Mouse (Mus musculus): Measurements from ENCODE around the gene Rassf3. TPM values are rescaled to one million over a fixed set of nuclear protein-coding genes. Genes with fewer than 3 reads are reported as not detected.

Gene Rassf3
- polyA plus RNA-seq, 1 experiment from 2014 or later, result 4.6 TPM

DNA sequence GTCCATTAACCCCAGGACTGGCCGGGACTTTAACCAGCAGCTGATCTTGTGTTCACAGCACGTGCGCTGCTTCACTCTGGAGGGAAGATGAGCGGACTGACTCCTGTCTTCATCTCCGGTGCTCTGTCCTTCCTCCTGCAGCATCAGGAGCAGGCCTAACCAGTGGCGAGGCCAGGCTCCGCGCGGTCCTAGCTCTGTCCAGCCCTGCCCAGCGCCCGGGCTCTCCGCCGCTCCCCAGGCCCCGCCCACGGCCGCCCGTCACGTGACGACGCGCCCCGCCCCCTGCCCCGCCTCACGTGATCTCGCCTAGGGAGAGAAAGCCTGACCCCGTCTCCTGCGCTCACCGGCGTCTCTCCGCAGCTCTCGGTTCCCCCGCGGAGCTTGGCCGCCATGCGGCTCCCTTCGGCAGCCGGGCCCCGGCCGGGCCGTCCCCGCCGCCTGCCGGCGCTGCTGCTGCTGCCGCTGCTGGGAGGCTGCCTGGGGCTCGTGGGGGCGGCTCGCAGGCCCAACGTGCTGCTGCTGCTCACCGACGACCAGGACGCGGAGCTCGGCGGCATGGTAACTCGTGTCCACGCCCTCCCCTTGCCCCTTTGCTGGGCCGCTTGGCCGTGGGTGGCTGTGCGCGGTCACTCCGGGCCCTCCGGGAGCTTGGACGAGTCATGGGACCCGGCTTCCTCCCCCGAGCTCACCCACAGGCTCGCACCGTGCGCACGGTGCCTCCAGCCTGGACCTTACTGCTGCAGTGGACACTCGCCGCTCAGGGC is 111.2 kb downstream of the Rassf3 start, which contains the start of gene Gns:
TSS of gene Gns (plus strand) at position 290 of the 764 bp plus-strand sequence.
- no peaks in the 10 kb centered on the region for H3K27me3 ChIP-seq
- ATAC-seq, result peak; percentile 99
- H3K9me3 ChIP-seq, result no peaks in the 10 kb centered on the region
- peak within 1 kb of the TSS; percentile 93 for H3K4me3 ChIP-seq (replicated peaks)
- H3K4me2 ChIP-seq (replicated peaks), result peak within 1 kb of the TSS; percentile 84
- H3K9ac ChIP-seq (replicated peaks), result peak within 1 kb of the TSS; percentile 91
- peaks cover 21% of the 10 kb centered on the region for H3K4me1 ChIP-seq (replicated peaks)
- H3K27ac ChIP-seq, result peak within 1 kb of the TSS; percentile 80
- WGBS, result under 1% methylated on average over 68 of the region's 72 CpGs
- peaks cover 8% of the 10 kb centered on the region for H3K36me3 ChIP-seq

DNA sequence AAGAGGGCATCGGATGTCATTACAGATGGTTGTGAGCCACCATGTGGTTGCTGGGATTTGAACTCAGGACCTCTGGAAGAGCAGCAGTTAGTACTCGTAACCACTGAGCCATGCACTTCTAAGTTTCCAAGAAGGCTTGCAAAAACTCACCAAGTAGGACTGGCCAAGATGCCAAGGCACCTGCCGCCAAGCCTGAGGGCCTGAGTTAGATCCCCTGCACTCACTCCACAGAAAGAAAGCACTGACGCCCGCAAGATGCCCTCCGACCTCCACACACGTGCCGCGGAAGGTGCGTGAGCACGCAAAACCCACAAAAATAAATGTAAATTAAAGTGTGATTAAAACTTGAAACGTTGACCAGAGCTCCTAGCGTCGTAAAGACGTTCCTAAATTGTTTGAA is 111.8 kb downstream of the Rassf3 start:
- H3K4me3 ChIP-seq (replicated peaks), result peak overlapping the region; percentile 93
- H3K9ac ChIP-seq (replicated peaks), result peak overlapping the region; percentile 91
- 32% methylated on average over 15 of the region's 15 CpGs for WGBS
- 0 out of 2 replicates have a peak, but pooled peaks have one; percentile 19 for ATAC-seq
- H3K36me3 ChIP-seq, result 0 out of 2 replicates have a peak, but pooled peaks cover 3% of the 10 kb centered on the region
- H3K27me3 ChIP-seq, result no peaks in the 10 kb centered on the region
- no peaks in the 10 kb centered on the region for H3K9me3 ChIP-seq
- H3K4me1 ChIP-seq (replicated peaks), result peaks cover 21% of the 10 kb centered on the region
- H3K27ac ChIP-seq, result 0 out of 2 replicates have a peak overlapping the region, but pooled peaks have one; percentile 59
- H3K4me2 ChIP-seq (replicated peaks), result peak overlapping the region; percentile 84

DNA sequence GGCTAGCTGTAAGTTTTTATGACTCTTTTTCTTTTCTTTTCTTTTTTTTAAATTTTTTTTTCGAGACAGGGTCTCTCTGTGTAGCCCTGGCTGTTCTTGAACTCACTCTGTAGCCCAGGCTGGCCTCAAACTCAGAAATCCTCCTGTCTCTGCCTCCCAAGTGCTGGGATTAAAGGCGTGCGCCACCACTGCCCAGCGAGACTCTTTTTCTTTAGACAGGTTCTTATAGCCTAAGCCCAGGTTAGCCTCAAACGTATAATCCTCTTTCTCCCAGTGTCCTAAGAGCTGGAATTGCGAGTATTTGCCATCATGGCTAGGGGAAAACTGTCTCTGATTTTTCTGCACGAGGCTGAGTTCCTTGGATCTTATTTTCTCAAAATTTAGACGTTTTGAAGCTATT is 112.9 kb downstream of the Rassf3 start:
- Histone ChIP-seq H3K9me3 (no peaks in the 10 kb centered on the region), H3K4me3 (replicated peaks) (no peak overlapping the region), H3K36me3 (no peaks in the 10 kb centered on the region), H3K4me2 (replicated peaks) (no peak overlapping the region), H3K27me3 (no peaks in the 10 kb centered on the region), H3K27ac (no peak overlapping the region), H3K4me1 (replicated peaks) (peaks cover 21% of the 10 kb centered on the region), H3K9ac (replicated peaks) (no peak overlapping the region)
- no peak for ATAC-seq
- WGBS, result 84% methylated on average over 8 of the region's 8 CpGs

DNA sequence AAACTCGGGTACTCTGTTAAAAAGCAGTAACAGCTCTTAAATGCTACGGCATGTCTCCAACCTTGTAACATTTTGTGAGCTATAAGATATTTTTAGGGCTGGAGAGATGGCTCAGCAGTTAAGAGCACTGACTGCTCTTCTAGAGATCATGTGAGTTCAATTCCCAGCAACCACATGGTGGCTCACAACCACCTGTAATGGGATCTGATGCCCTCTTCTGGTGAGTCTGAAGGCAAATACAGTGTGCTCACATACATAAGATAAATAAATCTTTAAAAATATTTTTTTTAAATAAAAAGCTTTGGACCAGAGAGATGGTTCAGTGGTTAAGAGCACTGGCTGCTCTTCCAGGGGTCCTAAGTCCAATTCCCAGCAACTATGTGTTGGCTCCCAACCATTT is 115.8 kb downstream of the Rassf3 start:
- 93% methylated on average over 2 of the region's 2 CpGs for WGBS
- H3K4me1 ChIP-seq (replicated peaks), result peaks cover 5% of the 10 kb centered on the region
- no peaks in the 10 kb centered on the region for H3K36me3 ChIP-seq
- no peaks in the 10 kb centered on the region for H3K27me3 ChIP-seq
- H3K4me3 ChIP-seq (replicated peaks), result no peak overlapping the region
- no peak overlapping the region for H3K4me2 ChIP-seq (replicated peaks)
- no peak overlapping the region for H3K9ac ChIP-seq (replicated peaks)
- no peaks in the 10 kb centered on the region for H3K9me3 ChIP-seq
- ATAC-seq, result no peak
- no peak overlapping the region for H3K27ac ChIP-seq

Other genes starting within 250 kb of the Rassf3 start
- 9.2 TPM in 2 replicates for gene Tbc1d30, start 125.1 kb downstream of the Rassf3 start, polyA plus RNA-seq (2015; fragmentation: Nextera tagmentation; extraction: Ambion mirVana)
- 33.9 and 36.9 TPM in 2 replicates for gene Gns, start 111.3 kb downstream of the Rassf3 start, polyA plus RNA-seq (2015; fragmentation: Nextera tagmentation; extraction: Ambion mirVana)
- gene Tbk1, start 110.4 kb upstream of the Rassf3 start, polyA plus RNA-seq (2015; fragmentation: Nextera tagmentation; extraction: Ambion mirVana), result 33.4 and 34.6 TPM in 2 replicates
- gene Xpot, start 150.0 kb upstream of the Rassf3 start, polyA plus RNA-seq (2015; fragmentation: Nextera tagmentation; extraction: Ambion mirVana), result 27.7 and 31.9 TPM in 2 replicates
- 0.15 and 0.19 TPM in 2 replicates for gene D930020B18Rik, start 165.2 kb upstream of the Rassf3 start, polyA plus RNA-seq (2015; fragmentation: Nextera tagmentation; extraction: Ambion mirVana)

Data from midbrain, embryonic 13.5 days (tissue).